16 mouse cellular contexts compared by ENCODE assay signal in the genomic region with DNA sequence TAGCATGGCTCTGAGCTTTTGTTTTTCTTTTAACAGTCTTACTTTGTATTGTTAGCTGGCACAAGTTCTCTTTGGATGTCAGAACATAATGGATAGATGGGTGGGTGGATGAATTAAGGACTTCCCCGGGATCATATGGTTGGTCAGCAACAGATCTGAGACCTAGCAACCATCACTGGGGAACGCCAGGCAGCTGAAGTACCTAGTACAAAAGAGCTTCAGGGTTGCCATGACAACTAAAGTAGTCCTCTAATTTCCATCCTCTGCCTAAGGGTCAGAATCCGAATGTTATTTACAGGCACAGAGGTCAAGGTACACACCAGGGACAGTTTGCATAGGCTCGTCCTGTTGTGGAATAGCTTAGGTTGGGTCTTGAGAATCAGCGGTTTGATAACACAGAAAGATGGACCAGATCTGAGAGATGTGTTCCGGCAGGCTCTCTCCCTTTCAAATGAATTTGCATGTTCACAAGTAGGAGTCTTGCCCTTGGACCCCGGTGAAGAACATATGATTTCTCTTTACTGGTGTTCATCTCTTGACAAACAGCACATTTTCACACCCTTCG. TPM values are rescaled to one million over a fixed set of nuclear protein-coding genes. Genes with fewer than 3 reads are reported as not detected.
DNase-seq lines count a peak whose midpoint lies in the region; ATAC-seq lines count a peak whose summit lies in the region.
"Had no signal": no experiment of that assay in that cellular context is flagged by ENCODE, and none has a peak within 500 bp of the region (broad histone marks: within the 10 kb centered on the region; RNA-seq: fewer than 3 reads in every experiment).

No protein-coding gene starts in this region.

- ATAC-seq in hindbrain, embryonic 13.5 days (ENCODE audit: low FRiP score), result peak; percentile 52; the same call in 1 of the 2 replicates
- ATAC-seq in midbrain, embryonic 16.5 days, result peak; percentile 73; the same call in 1 of the 2 replicates
- ATAC-seq: CD4-positive, CD25-positive, alpha-beta regulatory T cell, adult 4 months had no signal

- H3K4me1 ChIP-seq in hindbrain, embryonic 13.5 days (replicated peaks), result peaks cover 10% of the 10 kb centered on the region
- peaks cover 8% of the 10 kb centered on the region; the same call in 1 of the 2 replicates for H3K4me1 ChIP-seq in midbrain, embryonic 16.5 days (ENCODE audit: control insufficient read depth, insufficient read depth, low read length)
- H3K4me1 ChIP-seq: heart, embryonic 13.5 days; kidney, embryonic 15.5 days; liver, embryonic 15.5 days had no signal

- H3K9me3 ChIP-seq in hindbrain, embryonic 13.5 days, result no peaks in the 10 kb centered on the region
- no peaks in the 10 kb centered on the region for H3K9me3 ChIP-seq in midbrain, embryonic 16.5 days (replicated peaks; ENCODE audit: control insufficient read depth, low read length, poor library complexity, severe bottlenecking)
- H3K9me3 ChIP-seq: heart, embryonic 13.5 days; kidney, embryonic 15.5 days; liver, embryonic 15.5 days had no signal

- no peak overlapping the region for H3K4me2 ChIP-seq in hindbrain, embryonic 13.5 days
- H3K4me2 ChIP-seq in midbrain, embryonic 16.5 days (ENCODE audit: low read length), result no peak overlapping the region
- H3K4me2 ChIP-seq: heart, embryonic 13.5 days; kidney, embryonic 15.5 days; liver, embryonic 15.5 days had no signal

- no peaks in the 10 kb centered on the region for H3K36me3 ChIP-seq in hindbrain, embryonic 13.5 days
- no peaks in the 10 kb centered on the region for H3K36me3 ChIP-seq in midbrain, embryonic 16.5 days (ENCODE audit: control insufficient read depth, insufficient read depth, low read length)
- H3K36me3 ChIP-seq: heart, embryonic 13.5 days; kidney, embryonic 15.5 days; liver, embryonic 15.5 days had no signal

- 21% methylated on average over 8 of the region's 8 CpGs for WGBS in hindbrain, embryonic 13.5 days
- WGBS in midbrain, embryonic 16.5 days, result 30% methylated on average over 8 of the region's 8 CpGs

- no peaks in the 10 kb centered on the region for H3K27me3 ChIP-seq in hindbrain, embryonic 13.5 days
- H3K27me3 ChIP-seq in midbrain, embryonic 16.5 days (ENCODE audit: control insufficient read depth, insufficient read depth, low read depth, low read length), result no peaks in the 10 kb centered on the region
- H3K27me3 ChIP-seq: heart, embryonic 13.5 days; liver, embryonic 15.5 days had no signal

- H3K4me3 ChIP-seq in hindbrain, embryonic 13.5 days, result no peak overlapping the region
- no peak overlapping the region for H3K4me3 ChIP-seq in midbrain, embryonic 16.5 days (ENCODE audit: low read depth, low read length)
- H3K4me3 ChIP-seq: heart, embryonic 13.5 days; kidney, embryonic 15.5 days; liver, embryonic 15.5 days had no signal

- DNase-seq in ES-CJ7 (ENCODE audit: low read depth, low spot score) (peak; percentile 22), MN1 (ENCODE audit: low spot score) (no peak)
- DNase-seq in brain, adult 2 months (ENCODE audit: low read depth, low spot score), result peak; percentile 38
- no peak for DNase-seq in thymus, postnatal 14 days
- DNase-seq in kidney, postnatal 36 days, result no peak
- DNase-seq: adrenal gland, adult 8-10 months; gastrocnemius, postnatal 14 days; layer of hippocampus, adult 9-11 months; left cerebral cortex, postnatal 4 days; lung, postnatal 36 days had no signal

- no peak overlapping the region for H3K27ac ChIP-seq in hindbrain, embryonic 13.5 days
- no peak overlapping the region for H3K27ac ChIP-seq in midbrain, embryonic 16.5 days (ENCODE audit: low read length)
- H3K27ac ChIP-seq: heart, embryonic 13.5 days; kidney, embryonic 15.5 days; liver, embryonic 15.5 days had no signal

- H3K9ac ChIP-seq in hindbrain, embryonic 13.5 days, result no peak overlapping the region
- no peak overlapping the region for H3K9ac ChIP-seq in midbrain, embryonic 16.5 days (ENCODE audit: low read depth, low read length)
- H3K9ac ChIP-seq: heart, embryonic 13.5 days; kidney, embryonic 15.5 days; liver, embryonic 15.5 days had no signal

RNA-seq across cellular contexts. Expression of a gene that starts 28.6 kb away (rescaled TPM):
- polyA plus RNA-seq in hindbrain, embryonic 13.5 days (2015; fragmentation: Nextera tagmentation; extraction: Ambion mirVana), result 2.8 and 3.1 TPM in 2 replicates
- polyA plus RNA-seq in midbrain, embryonic 16.5 days (2015; fragmentation: Nextera tagmentation; extraction: Ambion mirVana), result 6.8 and 7.0 TPM in 2 replicates
- polyA plus RNA-seq: CD4-positive, CD25-positive, alpha-beta regulatory T cell, adult 4 months; liver, embryonic 15.5 days had no signal

RNA-seq across cellular contexts. Expression of a gene that starts 28.7 kb away (rescaled TPM):
- 1.3 and 1.7 TPM in 2 replicates for polyA plus RNA-seq in hindbrain, embryonic 13.5 days (2015; fragmentation: Nextera tagmentation; extraction: Ambion mirVana)
- polyA plus RNA-seq in midbrain, embryonic 16.5 days (2015; fragmentation: Nextera tagmentation; extraction: Ambion mirVana), result 1.3 and 1.4 TPM in 2 replicates

Comparison
In these comparisons a context has a peak if more than half of its experiments do, and no peak if none do; other contexts are left out.
1. DNase-seq: peak in ES-CJ7 (single experiment) and brain, adult 2 months (single experiment); none in MN1 (single experiment), thymus, postnatal 14 days (single experiment) and kidney, postnatal 36 days (0 of 2).